Mouse (Mus musculus) CD4-positive, CD25-positive, alpha-beta regulatory T cell, adult 9 weeks (primary cell): Measurements from ENCODE around the gene Znrf3. TPM values are rescaled to one million over a fixed set of nuclear protein-coding genes. Genes with fewer than 3 reads are reported as not detected.

Experiments
- polyA plus RNA-seq: library from polyadenylated mRNA; unstranded; fragments of 100-300 nt; shearing (Covaris generic); gene quantifications from one replicate; pipeline ENCODE4 v1.2.1, GENCODE M21; 2017

The Znrf3 gene
- 4.5 TPM for polyA plus RNA-seq

GRCm38 (mm10) chr11:5444599-5445451, at the start of gene Znrf3:
Znrf3 (minus strand) TSS chr11:5444847.

GRCm38 (mm10) chr11:5261508-5262392, 182.9 kb downstream of the Znrf3 start, which contains the start of gene Kremen1:
Kremen1 (minus strand) TSS chr11:5261558.

Other genes starting within 250 kb of the Znrf3 start
- 2.8 TPM for gene Kremen1, start 183.3 kb downstream of the Znrf3 start, polyA plus RNA-seq
- gene Xbp1, start 75.8 kb upstream of the Znrf3 start, polyA plus RNA-seq, result 32.3 TPM
- 3.8 TPM for gene Ccdc117, start 97.3 kb upstream of the Znrf3 start, polyA plus RNA-seq
- gene Ankrd36, start 124.8 kb upstream of the Znrf3 start, polyA plus RNA-seq, result not detected